Comparison of ENCODE assay signal across 13 mouse cellular contexts in genomic region chr6:22064341-22064740, GRCm38 (mm10).
DNase-seq lines count a peak whose midpoint lies in the region; ATAC-seq and TF ChIP-seq lines count a peak whose summit lies in the region.
"Had no signal": no experiment of that assay in that cellular context is flagged by ENCODE, and none has a peak within 500 bp of the region (broad histone marks: within the 10 kb centered on the region; RNA-seq: fewer than 3 reads in every experiment).

No protein-coding gene starts in this region.

- H3K27ac ChIP-seq in liver, adult 2 months (replicated peaks; ENCODE audit: insufficient read depth, low read depth, low read length): no peak overlapping the region
- H3K27ac ChIP-seq in liver, postnatal 0 days (ENCODE audit: low read depth): no peak overlapping the region
- no peak overlapping the region for H3K27ac ChIP-seq in midbrain, embryonic 14.5 days (replicated peaks; ENCODE audit: low read depth, low read length)
- no peak overlapping the region for H3K27ac ChIP-seq in embryonic facial prominence, embryonic 10.5 days (replicated peaks)
- H3K27ac ChIP-seq: intestine, embryonic 15.5 days; macrophage; stomach, embryonic 15.5 days had no signal

- no peak overlapping the region for H3K4me2 ChIP-seq in liver, postnatal 0 days (ENCODE audit: low read depth, low read length)
- H3K4me2 ChIP-seq in midbrain, embryonic 14.5 days (ENCODE audit: low read length): no peak overlapping the region
- H3K4me2 ChIP-seq: intestine, embryonic 15.5 days; stomach, embryonic 15.5 days had no signal

- H3K4me1 ChIP-seq in liver, adult 2 months (ENCODE audit: control insufficient read depth, insufficient read depth, low read length): no peaks in the 10 kb centered on the region
- no peaks in the 10 kb centered on the region for H3K4me1 ChIP-seq in liver, postnatal 0 days (ENCODE audit: insufficient read depth)
- H3K4me1 ChIP-seq in midbrain, embryonic 14.5 days (ENCODE audit: control insufficient read depth, insufficient read depth, low read length): no peaks in the 10 kb centered on the region
- no peaks in the 10 kb centered on the region for H3K4me1 ChIP-seq in embryonic facial prominence, embryonic 10.5 days
- H3K4me1 ChIP-seq: intestine, embryonic 15.5 days; stomach, embryonic 15.5 days had no signal

- TF ChIP-seq EP300 in liver, postnatal 0 days (IDR thresholded peaks at IDR 0.05; ENCODE audit: low read depth): no peak

- DNase-seq in liver, adult 2 months (ENCODE audit: extremely low read depth, low read depth, low spot score): peak; percentile 45
- DNase-seq in liver, postnatal 0 days: no peak
- peak; percentile 71 for DNase-seq in adrenal gland, adult 8-10 months
- DNase-seq in heart, postnatal 10 days: peak; percentile 54 to 60
- peak; percentile 30 to 70 for DNase-seq in kidney, postnatal 25 days
- no peak for DNase-seq in midbrain, embryonic 14.5 days
- DNase-seq in MN1 (ENCODE audit: low spot score): no peak
- DNase-seq in embryonic facial prominence, embryonic 10.5 days (ENCODE audit: low spot score): no peak
- DNase-seq: left cerebral cortex, postnatal 4 days had no signal

- H3K27me3 ChIP-seq in liver, adult 2 months (ENCODE audit: control insufficient read depth, insufficient read depth, low read length): no peaks in the 10 kb centered on the region
- H3K27me3 ChIP-seq in liver, postnatal 0 days (ENCODE audit: insufficient read depth, low read length): no peaks in the 10 kb centered on the region
- H3K27me3 ChIP-seq in midbrain, embryonic 14.5 days (ENCODE audit: control insufficient read depth, insufficient read depth, low read length): no peaks in the 10 kb centered on the region
- H3K27me3 ChIP-seq in embryonic facial prominence, embryonic 10.5 days (replicated peaks; ENCODE audit: low read depth, poor library complexity, severe bottlenecking): no peaks in the 10 kb centered on the region
- H3K27me3 ChIP-seq: intestine, embryonic 15.5 days; stomach, embryonic 15.5 days had no signal

- intact Hi-C loops in heart, postnatal 10 days (cut with DNase I): no loop called here

- H3K36me3 ChIP-seq in liver, adult 2 months (ENCODE audit: control insufficient read depth, insufficient read depth, low read length): peaks cover 19% of the 10 kb centered on the region; the same call in 1 of the 2 replicates
- no peaks in the 10 kb centered on the region for H3K36me3 ChIP-seq in liver, postnatal 0 days (replicated peaks; ENCODE audit: insufficient read depth, low read length)
- H3K36me3 ChIP-seq in midbrain, embryonic 14.5 days (ENCODE audit: control insufficient read depth, insufficient read depth, low read length): no peaks in the 10 kb centered on the region
- H3K36me3 ChIP-seq in embryonic facial prominence, embryonic 10.5 days (replicated peaks): peaks cover 12% of the 10 kb centered on the region; the same call in 1 of the 2 replicates
- H3K36me3 ChIP-seq: intestine, embryonic 15.5 days; stomach, embryonic 15.5 days had no signal

- 67% methylated on average over 4 of the region's 4 CpGs for WGBS in liver, adult 2 months
- WGBS in liver, postnatal 0 days (ENCODE audit: insufficient replicate concordance): 72% methylated on average over 4 of the region's 4 CpGs
- WGBS in midbrain, embryonic 14.5 days: 86% methylated on average over 4 of the region's 4 CpGs
- 85% methylated on average over 4 of the region's 4 CpGs for WGBS in embryonic facial prominence, embryonic 10.5 days

- no peak overlapping the region for H3K4me3 ChIP-seq in liver, adult 2 months (ENCODE audit: insufficient read depth, low read depth, low read length)
- no peak overlapping the region for H3K4me3 ChIP-seq in liver, postnatal 0 days (ENCODE audit: low read depth, low read length)
- no peak overlapping the region for H3K4me3 ChIP-seq in midbrain, embryonic 14.5 days (replicated peaks; ENCODE audit: low read depth, low read length)
- no peak overlapping the region for H3K4me3 ChIP-seq in embryonic facial prominence, embryonic 10.5 days
- H3K4me3 ChIP-seq: intestine, embryonic 15.5 days; myocyte; stomach, embryonic 15.5 days had no signal

- H3K9me3 ChIP-seq in liver, postnatal 0 days (ENCODE audit: low read length): no peaks in the 10 kb centered on the region
- H3K9me3 ChIP-seq in midbrain, embryonic 14.5 days (ENCODE audit: control insufficient read depth, low read length): no peaks in the 10 kb centered on the region
- no peaks in the 10 kb centered on the region for H3K9me3 ChIP-seq in embryonic facial prominence, embryonic 10.5 days
- H3K9me3 ChIP-seq: intestine, embryonic 15.5 days; stomach, embryonic 15.5 days had no signal

- H3K79me2 ChIP-seq in liver, adult 2 months (ENCODE audit: control insufficient read depth, insufficient read depth, low read length): peaks cover 3% of the 10 kb centered on the region; the same call in 1 of the 2 replicates

- no peak overlapping the region for H3K9ac ChIP-seq in liver, adult 2 months (ENCODE audit: low read depth, low read length)
- H3K9ac ChIP-seq in liver, postnatal 0 days (replicated peaks): no peak overlapping the region
- H3K9ac ChIP-seq in midbrain, embryonic 14.5 days (replicated peaks; ENCODE audit: low read length): no peak overlapping the region
- H3K9ac ChIP-seq: intestine, embryonic 15.5 days; stomach, embryonic 15.5 days had no signal

- no peak for ATAC-seq in liver, postnatal 0 days
- ATAC-seq in midbrain, embryonic 14.5 days (ENCODE audit: low FRiP score, low TSS enrichment): no peak
- ATAC-seq: intestine, embryonic 15.5 days had no signal

- no peak for TF ChIP-seq CTCF in liver, adult 2 months (IDR thresholded peaks at IDR 0.05; ENCODE audit: low read depth, low read length)
- no peak for TF ChIP-seq CTCF in liver, postnatal 0 days (IDR thresholded peaks at IDR 0.05; ENCODE audit: low read depth)

- TF ChIP-seq POLR2A in liver, adult 2 months (IDR thresholded peaks at IDR 0.05; ENCODE audit: extremely low read depth, insufficient read depth, low read length): no peak

Comparison
In these comparisons a context has a peak if more than half of its experiments do, and no peak if none do; other contexts are left out.
1. DNase-seq: peak in liver, adult 2 months (single experiment), adrenal gland, adult 8-10 months (single experiment), heart, postnatal 10 days (2 of 2) and kidney, postnatal 25 days (2 of 2); none in liver, postnatal 0 days (single experiment), midbrain, embryonic 14.5 days (single experiment), MN1 (single experiment) and embryonic facial prominence, embryonic 10.5 days (single experiment).